Mouse (Mus musculus): ENCODE measurements around the gene Disc1.

DNA sequence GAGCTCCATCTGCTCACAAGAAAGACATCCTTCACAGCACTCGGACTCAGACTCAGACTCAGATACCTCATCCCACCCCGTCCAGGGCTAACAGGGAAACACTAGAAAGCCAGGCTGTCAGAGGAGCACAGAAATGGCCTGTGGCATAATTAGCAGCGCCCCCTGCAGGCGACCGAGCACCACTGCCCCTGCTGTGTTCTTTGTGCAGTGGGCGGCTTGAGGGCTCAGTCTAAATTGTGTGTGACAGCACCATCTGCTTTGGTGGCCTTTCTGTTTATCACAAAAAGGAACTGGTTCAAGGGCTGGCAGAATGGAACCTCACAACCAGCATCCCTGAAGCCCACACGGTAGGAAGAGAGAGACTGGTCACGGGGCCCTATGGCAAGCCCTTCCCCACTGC, 19.3 kb upstream of the Disc1 start:
- TF ChIP-seq POLR2A (IDR thresholded peaks at IDR 0.05; ENCODE audit: insufficient read depth, low read depth, low read length) = no peak
- TF ChIP-seq CTCF (IDR thresholded peaks at IDR 0.05) = peak; percentile 94

All from heart, adult 2 months (tissue).